Mouse (Mus musculus): ENCODE measurements around the gene Gm5105.

The Gm5105 gene

GRCm38 (mm10) chr3:138022651-138023050 is 44.5 kb downstream of the Gm5105 start:
- DNase-seq = no peak

GRCm38 (mm10) chr3:138022003-138022402 is 45.2 kb downstream of the Gm5105 start:
- no peak for DNase-seq

DNA sequence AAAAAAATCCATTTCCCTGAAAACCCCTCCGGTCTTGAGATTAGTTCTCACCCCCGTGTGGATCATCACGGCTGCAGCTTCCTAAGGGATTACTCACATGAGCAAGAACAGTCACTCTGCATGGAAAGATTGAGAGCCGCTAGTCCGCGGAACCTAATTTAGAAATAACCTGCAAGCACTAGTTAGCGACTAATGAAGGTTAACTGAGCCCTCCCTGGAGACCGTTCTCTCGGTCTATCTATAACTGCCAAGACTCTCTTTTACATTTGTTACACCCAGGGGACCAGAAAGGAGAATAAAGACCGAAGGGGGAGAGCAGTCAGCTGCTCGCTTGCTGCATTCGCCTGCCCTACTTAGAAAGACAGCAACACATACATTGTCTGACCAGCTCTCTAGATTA is 50.4 kb downstream of the Gm5105 start:
- no peak for DNase-seq

DNA sequence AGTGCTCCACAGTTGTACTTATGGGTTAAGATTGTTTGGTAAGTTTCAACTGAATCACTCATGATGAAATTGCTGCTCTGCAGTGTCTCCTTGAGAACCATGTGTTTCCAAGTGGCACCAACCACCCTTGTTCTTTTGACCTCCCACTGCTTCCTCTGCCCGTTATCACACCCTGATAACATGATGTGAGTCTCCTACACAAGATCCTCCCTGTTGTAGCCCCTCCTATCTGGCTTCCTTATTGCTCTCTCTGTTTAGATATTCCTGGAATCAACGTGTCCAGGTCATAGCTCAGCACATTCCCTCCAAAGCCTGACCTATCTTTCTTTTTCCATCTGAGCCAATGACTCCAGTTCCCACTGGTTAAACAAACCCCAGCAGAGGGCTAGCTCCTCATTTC is 52.5 kb downstream of the Gm5105 start:
- DNase-seq = no peak

DNA sequence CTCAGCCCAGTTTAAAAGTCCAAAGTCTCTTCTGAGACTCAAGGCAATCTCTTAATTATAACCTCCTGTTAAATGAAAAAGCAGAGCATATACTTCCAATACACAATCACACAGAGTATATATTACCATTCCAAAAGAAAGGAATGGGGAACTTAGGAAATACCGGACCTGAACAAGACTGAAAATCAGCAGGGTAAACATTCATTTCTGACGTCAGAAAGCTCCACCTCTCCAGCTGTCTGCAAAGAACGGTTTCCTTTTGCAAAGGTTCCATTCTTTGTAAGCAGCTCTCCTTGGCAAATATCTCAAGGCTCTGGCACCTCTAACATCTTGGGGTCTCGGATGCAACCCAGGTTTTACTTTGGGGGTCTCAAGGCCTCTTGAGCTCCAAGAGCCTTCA is 54.8 kb downstream of the Gm5105 start:
- DNase-seq = no peak

DNA sequence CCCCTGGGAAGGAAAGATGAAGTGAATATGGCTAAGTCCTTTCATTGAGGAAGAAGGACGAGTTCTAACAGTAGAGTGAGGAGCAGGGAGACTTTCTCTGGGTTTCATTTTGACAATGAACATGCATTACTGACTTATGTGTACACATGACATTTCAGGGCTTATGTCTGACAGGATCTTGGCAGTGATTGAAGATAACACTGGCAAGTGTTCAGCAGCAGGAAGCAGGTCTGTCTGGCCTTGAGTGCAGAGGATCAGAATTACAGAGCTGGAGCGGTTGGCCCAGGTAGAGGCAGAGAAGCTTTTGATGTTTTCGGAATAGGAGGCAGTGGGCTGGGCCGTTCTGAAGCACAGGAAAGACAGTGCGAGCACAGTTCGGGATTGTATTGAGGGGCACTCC is 59.0 kb downstream of the Gm5105 start:
- no peak for DNase-seq

- DNase-seq = no peak
Measured at GRCm38 (mm10) chr3:138006896-138007295, 60.3 kb downstream of the Gm5105 start.

- no peak for DNase-seq
Measured at GRCm38 (mm10) chr3:138003264-138003663, 63.9 kb downstream of the Gm5105 start.

DNA sequence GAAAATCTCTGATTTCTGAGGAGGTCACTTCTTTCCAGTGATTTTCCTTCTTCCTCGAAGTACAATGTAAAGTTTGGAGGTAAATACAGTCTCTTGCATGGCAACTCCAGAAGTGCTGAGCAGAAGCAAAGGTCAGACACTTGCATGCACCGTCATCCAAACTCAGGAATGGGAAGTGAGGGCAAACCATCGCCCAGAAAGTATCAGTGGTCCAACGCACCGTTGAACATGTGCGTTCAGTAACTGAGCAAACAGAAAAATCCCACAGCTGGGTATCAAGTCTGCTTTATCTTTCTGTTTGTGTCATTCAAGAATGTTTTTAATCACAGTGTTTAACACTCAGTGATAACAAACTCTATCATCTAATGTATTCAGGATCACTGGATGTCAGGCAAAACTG is 64.6 kb downstream of the Gm5105 start:
- no peak for DNase-seq

DNA sequence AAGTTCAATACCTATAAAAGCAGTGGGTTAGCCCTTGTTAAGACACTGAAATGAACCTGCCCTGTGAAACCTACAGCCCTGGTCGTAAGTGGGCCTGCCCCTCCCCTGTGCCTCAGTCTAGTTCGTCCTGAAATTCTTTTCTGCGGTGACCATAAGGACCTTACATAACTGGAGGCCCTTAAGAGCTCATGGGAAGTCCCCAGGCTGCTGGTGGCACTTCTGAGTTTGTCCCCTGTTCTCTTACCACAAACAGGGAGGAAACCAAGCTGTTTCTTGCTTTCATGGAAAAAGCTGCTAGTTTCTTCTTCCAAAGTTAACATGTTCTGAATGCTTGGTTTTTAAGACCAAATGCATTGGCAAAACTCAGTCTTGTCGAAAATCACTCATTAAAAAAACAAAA is 65.3 kb downstream of the Gm5105 start:
- DNase-seq = no peak

- peak; percentile 42 to 56 for DNase-seq
Measured at GRCm38 (mm10) chr3:138000724-138001069, 66.5 kb downstream of the Gm5105 start.

DNA sequence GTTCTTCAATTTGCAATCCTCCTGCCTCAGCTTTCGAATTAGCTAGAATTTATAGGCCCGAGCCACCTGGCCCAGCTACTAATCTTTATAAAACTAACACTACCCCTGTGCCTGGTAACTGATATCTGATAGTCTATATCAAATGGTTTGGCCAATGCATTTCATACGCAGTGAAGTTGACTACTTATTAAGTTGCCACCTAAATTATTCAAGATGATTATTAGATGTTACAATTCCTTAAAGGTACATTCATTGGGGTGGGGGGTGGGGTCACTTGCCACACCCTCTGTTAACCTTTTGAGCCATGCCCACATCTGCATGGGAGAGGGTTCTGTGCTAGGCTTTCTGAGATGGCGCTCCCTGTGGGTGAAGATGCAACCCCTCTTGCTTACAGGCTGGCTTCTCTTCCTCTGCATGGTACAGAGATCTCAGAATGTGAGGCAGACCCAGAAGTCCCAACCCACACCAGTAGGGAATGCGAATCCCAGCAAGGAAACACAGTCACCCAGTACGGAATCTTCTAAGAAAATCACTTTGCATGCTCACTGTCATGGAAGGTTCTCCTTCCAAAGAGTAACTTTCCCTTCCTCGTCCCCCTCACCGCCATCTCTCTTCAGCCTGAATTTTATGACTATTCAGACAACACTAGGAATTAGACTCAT is 67.0 kb downstream of the Gm5105 start:
- DNase-seq = no peak

DNA sequence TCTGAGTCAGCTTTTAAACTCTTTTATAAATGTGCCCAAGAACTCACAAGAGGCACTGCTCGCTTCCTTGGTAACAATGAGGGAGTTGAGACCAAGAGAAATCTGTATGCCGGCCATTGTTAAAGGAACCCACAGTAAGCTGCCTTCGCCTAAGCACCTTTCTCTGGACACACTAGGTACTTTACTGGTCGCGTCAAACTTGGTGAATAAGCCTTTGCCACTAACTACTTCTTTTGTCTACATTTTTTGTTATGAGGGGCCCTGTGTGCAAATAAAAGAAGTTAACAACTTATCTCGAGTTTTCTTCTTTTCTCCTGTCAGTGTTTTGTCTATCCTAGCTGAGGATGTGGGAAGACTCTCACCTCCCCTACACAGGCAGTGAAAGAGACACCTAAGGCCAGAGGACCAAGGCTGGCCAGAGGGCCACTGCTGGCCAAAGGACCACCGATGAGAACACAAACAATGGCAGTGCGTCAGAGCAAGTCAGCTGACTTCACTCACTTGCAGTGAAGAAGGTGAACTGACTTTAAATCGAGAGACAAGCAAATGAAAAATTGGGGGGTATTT is 67.9 kb downstream of the Gm5105 start:
- DNase-seq = no peak
